Comparison of ENCODE assay signal across 8 mouse cellular contexts in genomic region chr17:27202919-27203357, GRCm38 (mm10). TPM values are rescaled to one million over a fixed set of nuclear protein-coding genes. Genes with fewer than 3 reads are reported as not detected.
DNase-seq lines count a peak whose midpoint lies in the region; ATAC-seq and TF ChIP-seq lines count a peak whose summit lies in the region.

No protein-coding gene starts in this region.

- peak overlapping the region; percentile 97 for H3K9ac ChIP-seq in heart, postnatal 0 days (replicated peaks; ENCODE audit: low read depth, low read length)
- peak overlapping the region; percentile 98 for H3K9ac ChIP-seq in hindbrain, embryonic 16.5 days (ENCODE audit: low read depth, low read length)
- H3K9ac ChIP-seq in midbrain, embryonic 16.5 days (ENCODE audit: low read depth, low read length) = peak overlapping the region; percentile 99

- WGBS in heart, postnatal 0 days = 48% methylated on average over 13 of the region's 14 CpGs
- WGBS in bone marrow, adult 2 months = 33% methylated on average over 14 of the region's 14 CpGs
- 42% methylated on average over 14 of the region's 14 CpGs for WGBS in hindbrain, embryonic 16.5 days
- WGBS in midbrain, embryonic 16.5 days = 46% methylated on average over 14 of the region's 14 CpGs

- no peak for TF ChIP-seq CTCF in heart, postnatal 0 days (IDR thresholded peaks at IDR 0.05; ENCODE audit: low read depth)
- TF ChIP-seq CTCF in bone marrow, adult 2 months (IDR thresholded peaks at IDR 0.05; ENCODE audit: control insufficient read depth, insufficient read depth, low read length) = no peak

- no peaks in the 10 kb centered on the region for H3K9me3 ChIP-seq in heart, postnatal 0 days (replicated peaks; ENCODE audit: control insufficient read depth, low read length)
- no peaks in the 10 kb centered on the region for H3K9me3 ChIP-seq in hindbrain, embryonic 16.5 days (ENCODE audit: control insufficient read depth, low read length)
- peaks cover 2% of the 10 kb centered on the region; the same call in 1 of the 2 replicates for H3K9me3 ChIP-seq in midbrain, embryonic 16.5 days (replicated peaks; ENCODE audit: control insufficient read depth, low read length, poor library complexity, severe bottlenecking)

- no peaks in the 10 kb centered on the region for H3K4me1 ChIP-seq in heart, postnatal 0 days (ENCODE audit: control insufficient read depth, insufficient read depth)
- peaks cover 2% of the 10 kb centered on the region; the same call in 1 of the 2 replicates for H3K4me1 ChIP-seq in bone marrow, adult 2 months (ENCODE audit: control insufficient read depth, insufficient read depth, low read length)
- peaks cover 19% of the 10 kb centered on the region for H3K4me1 ChIP-seq in hindbrain, embryonic 16.5 days (ENCODE audit: control insufficient read depth, insufficient read depth, low read depth, low read length)
- H3K4me1 ChIP-seq in midbrain, embryonic 16.5 days (ENCODE audit: control insufficient read depth, insufficient read depth, low read length) = peaks cover 23% of the 10 kb centered on the region

- H3K27me3 ChIP-seq in heart, postnatal 0 days (ENCODE audit: control insufficient read depth, insufficient read depth, low read length) = no peaks in the 10 kb centered on the region
- no peaks in the 10 kb centered on the region for H3K27me3 ChIP-seq in hindbrain, embryonic 16.5 days (replicated peaks; ENCODE audit: control insufficient read depth, insufficient read depth, low read length)
- H3K27me3 ChIP-seq in midbrain, embryonic 16.5 days (ENCODE audit: control insufficient read depth, insufficient read depth, low read depth, low read length) = no peaks in the 10 kb centered on the region

- peaks cover 40% of the 10 kb centered on the region for H3K36me3 ChIP-seq in heart, postnatal 0 days (replicated peaks; ENCODE audit: control insufficient read depth, insufficient read depth, low read length)
- peaks cover 14% of the 10 kb centered on the region for H3K36me3 ChIP-seq in hindbrain, embryonic 16.5 days (ENCODE audit: control insufficient read depth, insufficient read depth, low read length)
- H3K36me3 ChIP-seq in midbrain, embryonic 16.5 days (ENCODE audit: control insufficient read depth, insufficient read depth, low read length) = peaks cover 25% of the 10 kb centered on the region

- peak overlapping the region; percentile 93 for H3K4me2 ChIP-seq in heart, postnatal 0 days (ENCODE audit: low read depth, low read length)
- H3K4me2 ChIP-seq in hindbrain, embryonic 16.5 days (ENCODE audit: low read length) = peak overlapping the region; percentile 96
- H3K4me2 ChIP-seq in midbrain, embryonic 16.5 days (ENCODE audit: low read length) = peak overlapping the region; percentile 70

- peak overlapping the region; percentile 94 for H3K4me3 ChIP-seq in heart, postnatal 0 days (ENCODE audit: low read depth, low read length)
- peak overlapping the region; percentile 97 for H3K4me3 ChIP-seq in bone marrow, adult 2 months (replicated peaks; ENCODE audit: control insufficient read depth, low read depth, low read length)
- H3K4me3 ChIP-seq in hindbrain, embryonic 16.5 days (ENCODE audit: low read length) = peak overlapping the region; percentile 88
- H3K4me3 ChIP-seq in midbrain, embryonic 16.5 days (ENCODE audit: low read depth, low read length) = peak overlapping the region; percentile 87

- TF ChIP-seq POLR2A in bone marrow, adult 2 months (IDR thresholded peaks at IDR 0.05; ENCODE audit: borderline replicate concordance, control insufficient read depth, low read depth, low read length) = no peak

- TF ChIP-seq EP300 in heart, postnatal 0 days (IDR thresholded peaks at IDR 0.05; ENCODE audit: low read depth) = no peak

- H3K27ac ChIP-seq in heart, postnatal 0 days (ENCODE audit: low read depth) = peak overlapping the region; percentile 96
- no peak overlapping the region for H3K27ac ChIP-seq in bone marrow, adult 2 months (ENCODE audit: control insufficient read depth, insufficient read depth, low read depth, low read length, poor library complexity)
- H3K27ac ChIP-seq in hindbrain, embryonic 16.5 days (ENCODE audit: low read depth, low read length) = peak overlapping the region; percentile 97
- H3K27ac ChIP-seq in midbrain, embryonic 16.5 days (ENCODE audit: low read length) = peak overlapping the region; percentile 96

- DNase-seq in heart, postnatal 0 days (ENCODE audit: low spot score) = no peak
- no peak for DNase-seq in heart, adult 18-20 months
- DNase-seq in adrenal gland, adult (ENCODE audit: inconsistent age in 2 of 2, low spot score in 1 of 2) = no peak
- DNase-seq in urinary bladder, postnatal 36 days (ENCODE audit: low spot score in 2 of 2) = no peak
- DNase-seq in kidney, postnatal 4 days = no peak

- ATAC-seq in heart, postnatal 0 days (ENCODE audit: insufficient read depth, low read depth) = no peak
- no peak for ATAC-seq in hindbrain, embryonic 16.5 days
- no peak for ATAC-seq in midbrain, embryonic 16.5 days

RNA-seq across cellular contexts. Expression of gene Lemd2, which starts 1.3 kb away (rescaled TPM):
- 40.2 and 45.4 TPM in 2 replicates for total RNA-seq in heart, postnatal 0 days (2014; rRNA removed; ENCODE audit: low replicate concordance)
- 6.5 and 7.1 TPM in 2 replicates for polyA plus RNA-seq in heart, postnatal 0 days (2015; fragmentation: Nextera tagmentation; extraction: Ambion mirVana)
- total RNA-seq in heart, adult 18-20 months (2021) = 10 to 100 TPM; 28.0 to 30.5 TPM
- polyA plus RNA-seq in bone marrow, adult 2 months (2011; ENCODE audit: insufficient read depth, insufficient read length, low replicate concordance, missing spikeins) = 31.2 and 46.3 TPM in 2 replicates
- polyA plus RNA-seq in hindbrain, embryonic 16.5 days (2015; fragmentation: Nextera tagmentation; extraction: Ambion mirVana) = 11.1 and 17.7 TPM in 2 replicates
- 20.8 and 22.8 TPM in 2 replicates for polyA plus RNA-seq in midbrain, embryonic 16.5 days (2015; fragmentation: Nextera tagmentation; extraction: Ambion mirVana)

RNA-seq across cellular contexts. Expression of gene Ip6k3, which starts 35.3 kb away (rescaled TPM):
- total RNA-seq in heart, postnatal 0 days (2014; rRNA removed; ENCODE audit: low replicate concordance) = 0.93 and 6.1 TPM in 2 replicates
- 2.1 and 3.7 TPM in 2 replicates for polyA plus RNA-seq in heart, postnatal 0 days (2015; fragmentation: Nextera tagmentation; extraction: Ambion mirVana)
- 1 to 10 TPM; 4.3 to 8.0 TPM for total RNA-seq in heart, adult 18-20 months (2021)
- not detected in 2 replicates for polyA plus RNA-seq in bone marrow, adult 2 months (2011; ENCODE audit: insufficient read depth, insufficient read length, low replicate concordance, missing spikeins)
- 0.27 and 0.31 TPM in 2 replicates for polyA plus RNA-seq in hindbrain, embryonic 16.5 days (2015; fragmentation: Nextera tagmentation; extraction: Ambion mirVana)
- 0.14 and 0.15 TPM in 2 replicates for polyA plus RNA-seq in midbrain, embryonic 16.5 days (2015; fragmentation: Nextera tagmentation; extraction: Ambion mirVana)
